1 mouse cellular context compared by ENCODE assay signal in the genomic region with DNA sequence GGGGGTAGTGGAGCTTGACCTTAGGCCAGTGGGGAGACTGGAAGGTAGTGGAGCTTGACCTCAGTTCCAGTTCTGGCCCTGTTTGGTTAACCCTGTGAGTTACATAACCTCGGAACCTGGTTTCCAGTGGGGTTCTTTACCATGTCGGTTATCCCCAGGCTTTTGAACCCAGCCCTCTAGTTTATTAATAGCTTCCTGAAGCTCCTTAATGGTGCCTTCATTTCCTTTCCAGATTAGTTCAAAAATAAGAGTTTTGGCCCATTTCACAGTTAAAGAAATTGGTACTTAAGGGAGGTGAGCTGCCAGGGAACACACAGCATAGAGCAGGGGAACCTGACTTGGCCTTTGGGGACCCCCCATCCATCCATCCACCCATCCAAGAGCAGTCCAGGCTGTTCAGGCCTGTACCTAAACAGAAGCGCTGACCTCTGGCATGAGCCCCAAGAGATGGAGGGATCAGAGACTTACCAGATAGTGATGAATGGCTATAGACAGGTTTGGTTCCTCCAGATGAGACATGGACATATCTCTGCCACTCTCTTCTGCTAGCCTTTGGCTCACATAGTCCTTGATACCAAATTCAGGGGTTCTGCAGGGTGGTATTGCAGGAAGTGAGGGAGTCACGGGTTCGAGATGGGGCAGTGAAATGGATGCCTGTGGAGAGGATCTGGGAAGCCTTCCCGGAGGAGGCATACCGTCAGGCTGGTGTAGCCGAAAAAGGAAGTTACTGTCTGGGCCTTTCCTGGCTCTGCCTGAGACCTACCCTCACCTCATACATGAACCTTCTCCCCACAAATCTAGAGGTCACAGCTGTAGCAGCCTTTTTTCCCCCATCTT.
TF ChIP-seq lines count a peak whose summit lies in the region.

No protein-coding gene starts in this region.

TF ChIP-seq in CH12.LX, 34 proteins besides CTCF, POLR2A, EP300 and RAD21 (continued from another document):
- TF ChIP-seq MYC (IDR thresholded peaks at IDR 0.05; ENCODE audit: low read depth, low read length) = no peak
